Mouse (Mus musculus) bone marrow macrophage, adult 2 months (primary cell): Measurements from ENCODE around the gene Slit3. TPM values are rescaled to one million over a fixed set of nuclear protein-coding genes. Genes with fewer than 3 reads are reported as not detected.

ENCODE experiments used
- H3K27ac ChIP-seq: 2 replicates; pipeline ENCODE4 v1.5.1; 2012; ENCODE audit warnings: low read depth, low read length; ENCODE audit not compliant: insufficient read depth
- H3K4me1 ChIP-seq: 2 replicates; pipeline ENCODE4 v1.6.1; 2012; ENCODE audit warnings: low read length; ENCODE audit not compliant: control insufficient read depth, insufficient read depth
- H3K4me3 ChIP-seq: 2 replicates; pipeline ENCODE4 v1.5.1; 2012; ENCODE audit warnings: mild to moderate bottlenecking, low read length, moderate library complexity; ENCODE audit not compliant: insufficient read depth
- CTCF ChIP-seq: IDR thresholded peaks from 2 replicates; pipeline ENCODE4 v1.5.1; 2012; ENCODE audit warnings: low read depth, mild to moderate bottlenecking, low read length, moderate library complexity
- POLR2A ChIP-seq: IDR thresholded peaks from 2 replicates; pipeline ENCODE4 v1.6.1; 2012; ENCODE audit warnings: mild to moderate bottlenecking, low read depth, low read length, borderline replicate concordance
- polyA plus RNA-seq: library from polyadenylated mRNA; stranded (reverse); fragments of >200 nt; gene quantifications from 2 replicates; pipeline ENCODE4 v1.2.4, GENCODE M21; 2012; ENCODE audit not compliant: missing spikeins, insufficient read depth, insufficient read length

The Slit3 gene
- polyA plus RNA-seq, 1 experiment, result not detected

- Histone ChIP-seq H3K4me3 (no peak overlapping the region), H3K27ac (no peak overlapping the region), H3K4me1 (no peaks in the 10 kb centered on the region)
- TF ChIP-seq POLR2A (no peak), CTCF (no peak)
These were observed 242.0 kb downstream of the Slit3 start for GRCm38 (mm10) chr11:35362975-35363374.

GRCm38 (mm10) chr11:35364469-35364868 is 243.4 kb downstream of the Slit3 start:
- TF ChIP-seq POLR2A (no peak), CTCF (no peak)

GRCm38 (mm10) chr11:35365510-35365931 is 244.5 kb downstream of the Slit3 start:
- TF ChIP-seq CTCF (no peak), POLR2A (no peak)
- Histone ChIP-seq H3K4me1 (no peaks in the 10 kb centered on the region), H3K4me3 (no peak overlapping the region), H3K27ac (no peak overlapping the region)

More at GRCm38 (mm10) chr11:35364469-35364868, 243.4 kb downstream of the Slit3 start:
- Histone ChIP-seq H3K4me3 (no peak overlapping the region), H3K27ac (no peak overlapping the region), H3K4me1 (no peaks in the 10 kb centered on the region)

- H3K27ac ChIP-seq, result no peak overlapping the region
- no peak overlapping the region for H3K4me3 ChIP-seq
- no peaks in the 10 kb centered on the region for H3K4me1 ChIP-seq
- TF ChIP-seq CTCF, result no peak
- TF ChIP-seq POLR2A, result no peak
These were observed 245.6 kb downstream of the Slit3 start for GRCm38 (mm10) chr11:35366611-35367010.

- H3K4me3 ChIP-seq, result no peak overlapping the region
- TF ChIP-seq CTCF (no peak), POLR2A (no peak)
- no peak overlapping the region for H3K27ac ChIP-seq
- H3K4me1 ChIP-seq, result no peaks in the 10 kb centered on the region
These were observed 246.2 kb downstream of the Slit3 start for GRCm38 (mm10) chr11:35367248-35367647.

- H3K4me3 ChIP-seq, result no peak overlapping the region
- no peaks in the 10 kb centered on the region for H3K4me1 ChIP-seq
- no peak overlapping the region for H3K27ac ChIP-seq
- TF ChIP-seq POLR2A (no peak), CTCF (no peak)
These were observed 248.9 kb downstream of the Slit3 start for GRCm38 (mm10) chr11:35369964-35370363.

- Histone ChIP-seq H3K4me3 (no peak overlapping the region), H3K4me1 (no peaks in the 10 kb centered on the region), H3K27ac (no peak overlapping the region)
- TF ChIP-seq CTCF (no peak), POLR2A (no peak)
These were observed 249.7 kb downstream of the Slit3 start for GRCm38 (mm10) chr11:35370705-35371104.

- H3K4me1 ChIP-seq, result no peaks in the 10 kb centered on the region
- no peak overlapping the region for H3K4me3 ChIP-seq
- TF ChIP-seq POLR2A, result no peak
- TF ChIP-seq CTCF, result no peak
- no peak overlapping the region for H3K27ac ChIP-seq
These were observed 251.4 kb downstream of the Slit3 start for GRCm38 (mm10) chr11:35372410-35372809.

- no peak for TF ChIP-seq POLR2A
- no peak for TF ChIP-seq CTCF
- Histone ChIP-seq H3K27ac (no peak overlapping the region), H3K4me3 (no peak overlapping the region), H3K4me1 (no peaks in the 10 kb centered on the region)
These were observed 254.0 kb downstream of the Slit3 start for GRCm38 (mm10) chr11:35375072-35375471.

- H3K4me1 ChIP-seq, result no peaks in the 10 kb centered on the region
- no peak for TF ChIP-seq POLR2A
- TF ChIP-seq CTCF, result no peak
- H3K27ac ChIP-seq, result no peak overlapping the region
- no peak overlapping the region for H3K4me3 ChIP-seq
These were observed 257.8 kb downstream of the Slit3 start for GRCm38 (mm10) chr11:35378802-35379201.

GRCm38 (mm10) chr11:35379407-35379806 is 258.4 kb downstream of the Slit3 start:
- TF ChIP-seq CTCF, result no peak
- TF ChIP-seq POLR2A, result no peak

More at GRCm38 (mm10) chr11:35379407-35379806, 258.4 kb downstream of the Slit3 start:
- Histone ChIP-seq H3K4me3 (no peak overlapping the region), H3K27ac (no peak overlapping the region), H3K4me1 (no peaks in the 10 kb centered on the region)
